Mouse (Mus musculus) embryonic facial prominence, embryonic 10.5 days (tissue): ENCODE measurements at regions not wholly inside any gene's neighbourhood (a gene's known extent, or its start where the extent isn't known, plus 50 kb on each side); places are given as distances from the start of the nearest gene placed in this dataset.

Source experiments
- DNase-seq: peaks from one replicate; pipeline ENCODE4 v3.0.0-alpha.2; 2017; ENCODE audit warnings: low spot score
- H3K27ac ChIP-seq: fragments of 300-500 bp; sonication (generic); replicated peaks from 2 replicates; pipeline ENCODE4 v1.5.1; 2016; ENCODE audit warnings: mild to moderate bottlenecking
- H3K27me3 ChIP-seq: fragments of 300-500 bp; sonication (generic); replicated peaks from 2 replicates; pipeline ENCODE4 v1.6.1; 2016; ENCODE audit warnings: low read depth, mild to moderate bottlenecking; ENCODE audit not compliant: poor library complexity, severe bottlenecking
- H3K36me3 ChIP-seq: fragments of 300-500 bp; sonication (generic); replicated peaks from 2 replicates; pipeline ENCODE4 v1.6.1; 2016; ENCODE audit warnings: mild to moderate bottlenecking, moderate library complexity
- H3K4me1 ChIP-seq: fragments of 300-500 bp; sonication (generic); 2 replicates; pipeline ENCODE4 v1.6.1; 2016
- H3K4me3 ChIP-seq: fragments of 300-500 bp; sonication (generic); 2 replicates; pipeline ENCODE4 v1.5.1; 2016; ENCODE audit warnings: mild to moderate bottlenecking, moderate library complexity
- H3K9me3 ChIP-seq: fragments of 300-500 bp; sonication (generic); 2 replicates; pipeline ENCODE4 v1.6.1; 2016; ENCODE audit warnings: mild to moderate bottlenecking
- WGBS: fragments of 180-500 bp; shearing (Covaris S2); methylation state at CpG from one replicate; pipeline ENCODE4 v1.1.7; 2016; 5-methylcytosine and 5-hydroxymethylcytosine counted together

DNA sequence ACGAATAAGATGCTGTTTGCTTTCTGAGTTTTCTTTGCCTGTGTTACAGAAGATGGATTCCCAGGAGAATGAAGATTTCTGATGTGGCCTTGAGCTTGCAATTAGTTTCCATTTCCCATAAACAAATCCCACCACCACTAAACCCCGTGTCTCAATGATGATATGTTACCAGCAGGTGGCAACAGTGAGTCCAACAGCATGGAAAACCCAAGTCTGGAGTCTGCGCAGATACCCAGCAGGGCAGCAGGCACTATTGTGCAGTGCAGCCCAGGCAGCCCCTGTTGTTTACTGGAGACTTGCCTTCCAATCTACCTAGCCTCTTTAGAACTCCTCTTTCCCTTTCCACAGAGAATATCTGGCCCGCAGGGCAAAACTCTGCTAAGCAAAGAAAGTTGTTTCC lies 62.7 kb downstream of the Bmp2 start:
- no peak overlapping the region for H3K27ac ChIP-seq
- no peaks in the 10 kb centered on the region for H3K27me3 ChIP-seq
- WGBS: 24% methylated on average over 4 of the region's 4 CpGs
- no peaks in the 10 kb centered on the region for H3K4me1 ChIP-seq
- DNase-seq: peak; percentile 67
- no peak overlapping the region for H3K4me3 ChIP-seq
- no peaks in the 10 kb centered on the region for H3K36me3 ChIP-seq
- no peaks in the 10 kb centered on the region for H3K9me3 ChIP-seq

- no peaks in the 10 kb centered on the region for H3K36me3 ChIP-seq
- no peaks in the 10 kb centered on the region for H3K4me1 ChIP-seq
- WGBS: 84% methylated on average over 3 of the region's 3 CpGs
- H3K4me3 ChIP-seq: no peak overlapping the region
- no peaks in the 10 kb centered on the region for H3K9me3 ChIP-seq
- H3K27ac ChIP-seq: no peak overlapping the region
- no peak for DNase-seq
- no peaks in the 10 kb centered on the region for H3K27me3 ChIP-seq
These were observed 63.3 kb downstream of the Bmp2 start for GRCm38 (mm10) chr2:133615299-133615698.

GRCm38 (mm10) chr2:133617317-133617835 lies 65.4 kb downstream of the Bmp2 start:
- no peak overlapping the region for H3K4me3 ChIP-seq
- no peak for DNase-seq
- no peaks in the 10 kb centered on the region for H3K27me3 ChIP-seq
- no peak overlapping the region for H3K27ac ChIP-seq
- no peaks in the 10 kb centered on the region for H3K9me3 ChIP-seq
- no peaks in the 10 kb centered on the region for H3K36me3 ChIP-seq
- H3K4me1 ChIP-seq: no peaks in the 10 kb centered on the region
- 78% methylated on average over 3 of the region's 3 CpGs for WGBS

DNA sequence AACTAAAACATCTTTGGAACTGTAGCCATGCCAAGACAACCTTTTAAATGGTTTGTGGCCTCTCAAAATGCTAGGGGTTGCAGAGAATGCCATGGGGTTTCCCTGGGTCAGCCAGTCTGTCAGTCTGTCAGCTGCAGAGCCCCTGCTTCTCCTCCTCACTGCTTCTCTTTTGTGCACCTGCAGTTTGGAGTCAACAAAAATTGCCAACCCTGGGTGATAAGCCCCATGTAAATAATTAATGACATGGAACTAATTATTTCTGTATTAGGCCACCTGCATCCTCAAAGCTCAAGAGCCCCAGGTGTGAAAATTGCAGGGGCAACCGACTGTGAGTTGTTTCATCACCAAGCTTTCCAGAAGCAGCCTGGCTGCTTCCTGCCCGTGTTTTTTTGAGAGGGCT lies 70.6 kb downstream of the Bmp2 start:
- Histone ChIP-seq H3K27ac (no peak overlapping the region), H3K4me3 (no peak overlapping the region), H3K4me1 (no peaks in the 10 kb centered on the region), H3K27me3 (no peaks in the 10 kb centered on the region), H3K9me3 (no peaks in the 10 kb centered on the region), H3K36me3 (no peaks in the 10 kb centered on the region)
- whole genome bisulfite sequencing: 28% methylated on average over 2 of the region's 2 CpGs
- no peak for DNase-seq

- no peak for DNase-seq
- 76% methylated on average over 2 of the region's 2 CpGs for WGBS
These were observed 73.6 kb downstream of the Bmp2 start for GRCm38 (mm10) chr2:133625542-133625941.

DNA sequence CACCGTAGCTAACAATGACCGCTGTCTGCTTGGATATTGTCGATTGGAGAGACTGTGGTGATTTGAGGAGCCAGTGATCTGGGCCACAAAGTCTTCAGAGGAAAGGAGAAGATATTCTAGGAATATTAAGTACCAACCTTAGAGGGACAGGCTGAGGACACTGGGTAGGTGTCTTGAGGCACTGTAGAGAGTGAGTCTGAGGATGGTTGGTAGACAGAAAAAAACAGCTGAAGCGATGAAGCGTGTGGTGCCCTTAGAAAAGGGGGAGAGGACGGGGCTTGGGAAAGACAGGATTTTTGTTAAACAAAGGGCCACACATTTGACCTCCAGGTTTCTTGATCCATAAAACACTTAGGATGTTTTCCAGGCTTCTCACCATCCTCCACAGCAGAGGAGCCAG lies 76.9 kb downstream of the Bmp2 start:
- no peak for DNase-seq

More at GRCm38 (mm10) chr2:133625542-133625941, 73.6 kb downstream of the Bmp2 start:
- no peaks in the 10 kb centered on the region for H3K36me3 ChIP-seq
- no peaks in the 10 kb centered on the region for H3K27me3 ChIP-seq
- no peak overlapping the region for H3K4me3 ChIP-seq
- H3K9me3 ChIP-seq: no peaks in the 10 kb centered on the region
- no peaks in the 10 kb centered on the region for H3K4me1 ChIP-seq
- H3K27ac ChIP-seq: no peak overlapping the region

DNA sequence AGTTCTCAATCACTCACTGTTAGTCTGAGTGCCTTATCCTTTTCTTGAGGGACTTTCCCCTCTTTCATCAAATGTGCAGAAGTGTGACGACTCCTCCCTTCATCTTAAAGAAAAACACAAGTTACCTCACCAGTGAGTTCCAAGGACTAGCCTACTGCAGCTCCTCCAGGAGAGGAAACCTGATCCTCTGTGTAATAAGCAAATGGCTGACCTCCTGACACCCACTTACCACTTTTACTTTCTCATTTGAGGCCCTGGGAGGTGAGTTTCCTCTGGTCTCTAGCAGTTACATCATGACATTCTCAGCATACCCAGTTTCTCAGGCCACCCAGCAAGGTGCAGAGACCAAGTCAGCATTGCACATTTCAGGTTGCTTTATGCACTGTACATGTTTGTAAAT lies 83.5 kb downstream of the Bmp2 start:
- H3K4me3 ChIP-seq: no peak overlapping the region
- 4% methylated on average over 1 of the region's 1 CpGs for WGBS
- H3K36me3 ChIP-seq: no peaks in the 10 kb centered on the region
- peaks cover 12% of the 10 kb centered on the region for H3K4me1 ChIP-seq
- no peak overlapping the region for H3K27ac ChIP-seq
- H3K27me3 ChIP-seq: peaks cover 11% of the 10 kb centered on the region
- DNase-seq: peak; percentile 68
- H3K9me3 ChIP-seq: no peaks in the 10 kb centered on the region

More for the DNA sequence above, 76.9 kb downstream of the Bmp2 start:
- H3K4me1 ChIP-seq: no peaks in the 10 kb centered on the region
- no peaks in the 10 kb centered on the region for H3K9me3 ChIP-seq
- 75% methylated on average over 6 of the region's 6 CpGs for WGBS
- H3K4me3 ChIP-seq: no peak overlapping the region
- no peak overlapping the region for H3K27ac ChIP-seq
- H3K36me3 ChIP-seq: no peaks in the 10 kb centered on the region
- no peaks in the 10 kb centered on the region; the same call in 1 of the 2 replicates for H3K27me3 ChIP-seq

DNA sequence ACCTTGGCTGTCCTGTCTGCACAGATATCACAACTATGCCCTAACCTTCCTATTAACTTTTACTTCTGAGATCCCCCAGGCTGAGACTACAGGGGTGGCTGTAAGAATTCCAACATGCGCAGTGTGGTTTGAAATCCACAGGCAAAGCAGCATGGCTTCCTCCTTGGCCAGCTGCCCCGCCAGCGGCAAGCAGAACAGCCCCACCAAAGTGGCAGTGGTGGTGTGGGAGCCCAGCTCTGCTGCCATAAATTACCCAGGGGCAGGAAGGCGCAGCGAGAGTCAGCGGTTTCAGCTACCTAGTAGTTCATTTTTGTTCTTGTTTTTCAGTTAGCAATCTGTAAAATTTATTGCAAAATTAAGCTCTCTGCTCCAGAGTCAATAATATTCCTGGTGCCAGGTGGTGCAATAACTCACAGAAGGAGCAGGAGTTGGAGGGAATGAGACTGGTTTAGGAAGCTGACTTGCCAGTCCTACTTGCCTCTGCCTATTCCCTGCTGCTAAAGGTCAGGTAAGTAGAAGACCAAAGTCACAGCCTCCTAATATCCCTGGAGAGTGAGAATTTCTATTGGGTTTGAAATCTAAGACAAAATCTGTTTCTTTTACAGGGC lies 98.0 kb downstream of the Bmp2 start:
- H3K27ac ChIP-seq: no peak overlapping the region
- no peaks in the 10 kb centered on the region for H3K27me3 ChIP-seq
- H3K4me1 ChIP-seq: no peaks in the 10 kb centered on the region
- H3K4me3 ChIP-seq: no peak overlapping the region
- no peak for DNase-seq
- no peaks in the 10 kb centered on the region for H3K36me3 ChIP-seq
- 89% methylated on average over 6 of the region's 6 CpGs for WGBS
- no peaks in the 10 kb centered on the region for H3K9me3 ChIP-seq

GRCm38 (mm10) chr2:133666331-133667054 lies 114.5 kb downstream of the Bmp2 start:
- H3K27ac ChIP-seq: no peak overlapping the region

DNA sequence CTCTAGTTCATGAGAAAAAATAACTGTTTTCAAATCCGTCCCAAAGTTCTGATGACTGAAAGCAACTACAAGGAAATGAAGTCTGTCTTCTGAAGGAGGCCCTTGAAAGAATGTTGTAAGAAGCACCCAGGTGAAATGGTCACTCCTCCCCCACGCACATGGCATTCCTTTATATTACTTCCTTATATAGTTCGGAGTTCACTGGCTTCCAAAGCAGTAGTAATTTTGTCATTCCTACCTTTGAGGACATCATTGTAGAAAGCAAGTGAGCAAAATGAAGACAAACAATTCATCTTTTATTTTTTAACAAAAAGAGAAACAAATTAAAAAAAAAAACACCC lies 115.1 kb downstream of the Bmp2 start:
- Histone ChIP-seq H3K4me1 (no peaks in the 10 kb centered on the region; the same call in 1 of the 2 replicates), H3K36me3 (no peaks in the 10 kb centered on the region), H3K27ac (no peak overlapping the region), H3K4me3 (no peak overlapping the region), H3K9me3 (no peaks in the 10 kb centered on the region), H3K27me3 (no peaks in the 10 kb centered on the region)
- whole genome bisulfite sequencing: 84% methylated on average over 3 of the region's 3 CpGs
- no peak for DNase-seq

More at GRCm38 (mm10) chr2:133666331-133667054, 114.5 kb downstream of the Bmp2 start:
- DNase-seq: no peak
- H3K9me3 ChIP-seq: no peaks in the 10 kb centered on the region
- WGBS: 85% methylated on average over 9 of the region's 9 CpGs
- no peaks in the 10 kb centered on the region for H3K36me3 ChIP-seq
- no peaks in the 10 kb centered on the region; the same call in 1 of the 2 replicates for H3K4me1 ChIP-seq
- no peak overlapping the region for H3K4me3 ChIP-seq
- no peaks in the 10 kb centered on the region for H3K27me3 ChIP-seq

DNA sequence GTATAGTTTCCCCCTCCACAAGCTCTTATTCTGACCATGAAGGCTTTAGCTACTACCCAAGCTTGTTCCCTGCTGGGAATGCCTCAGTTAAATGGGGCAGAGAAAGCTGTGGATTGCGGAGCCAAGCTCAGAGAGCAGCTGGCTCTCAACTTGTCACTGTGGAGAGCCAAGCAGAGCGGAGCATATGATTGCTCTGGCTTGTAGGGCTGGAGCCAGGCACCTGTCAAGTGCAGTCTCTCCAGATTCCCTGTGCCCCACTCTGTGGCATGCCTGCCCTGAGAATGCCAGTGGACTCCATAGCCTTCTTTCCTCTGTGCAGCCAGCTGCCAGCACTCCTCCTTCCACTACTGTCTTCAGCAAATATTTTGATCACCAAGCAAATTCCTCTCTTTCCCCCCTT lies 117.9 kb downstream of the Bmp2 start:
- no peak for DNase-seq
- H3K9me3 ChIP-seq: no peaks in the 10 kb centered on the region
- H3K36me3 ChIP-seq: no peaks in the 10 kb centered on the region
- WGBS: 58% methylated on average over 2 of the region's 2 CpGs
- no peak overlapping the region for H3K4me3 ChIP-seq
- no peaks in the 10 kb centered on the region for H3K27me3 ChIP-seq
- H3K27ac ChIP-seq: no peak overlapping the region
- no peaks in the 10 kb centered on the region for H3K4me1 ChIP-seq

GRCm38 (mm10) chr2:133671528-133671927 lies 119.6 kb downstream of the Bmp2 start:
- no peaks in the 10 kb centered on the region for H3K27me3 ChIP-seq
- no peak overlapping the region for H3K27ac ChIP-seq
- DNase-seq: no peak
- H3K4me3 ChIP-seq: no peak overlapping the region
- WGBS: 87% methylated on average over 4 of the region's 4 CpGs
- no peaks in the 10 kb centered on the region for H3K9me3 ChIP-seq
- H3K36me3 ChIP-seq: no peaks in the 10 kb centered on the region
- no peaks in the 10 kb centered on the region for H3K4me1 ChIP-seq

DNA sequence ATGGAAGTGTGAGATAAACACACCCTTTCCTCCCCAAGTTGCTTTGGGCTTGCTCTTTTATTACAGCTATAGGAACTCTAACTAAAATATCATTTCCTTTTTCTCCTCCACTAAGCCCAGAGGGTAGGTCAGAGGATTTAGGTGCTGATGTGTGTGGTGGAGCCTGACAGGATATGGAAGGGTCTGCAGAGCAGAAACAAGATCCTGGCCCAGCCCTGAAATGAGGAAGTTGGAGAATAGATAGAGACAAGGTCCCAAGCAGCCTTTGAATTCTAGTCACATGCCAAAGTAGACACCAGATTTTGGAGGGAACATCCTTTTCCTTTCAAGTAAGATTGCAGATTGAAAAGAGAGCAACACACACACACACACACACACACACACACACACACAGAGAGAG lies 132.4 kb downstream of the Bmp2 start:
- Histone ChIP-seq H3K9me3 (no peaks in the 10 kb centered on the region), H3K4me1 (no peaks in the 10 kb centered on the region), H3K4me3 (no peak overlapping the region), H3K27me3 (no peaks in the 10 kb centered on the region), H3K36me3 (no peaks in the 10 kb centered on the region), H3K27ac (no peak overlapping the region)
- no peak for DNase-seq
